Mouse (Mus musculus) ES-Bruce4 (cell line): Measurements from ENCODE around the gene Cd47. TPM values are rescaled to one million over a fixed set of nuclear protein-coding genes. Genes with fewer than 3 reads are reported as not detected.

ENCODE experiments used
- H3K27ac ChIP-seq: 2 replicates; pipeline ENCODE4 v1.5.1; 2012; ENCODE audit warnings: low read length, inconsistent platforms; ENCODE audit not compliant: insufficient read depth
- H3K27me3 ChIP-seq: 2 replicates; pipeline ENCODE4 v1.6.1; 2012; ENCODE audit warnings: mild to moderate bottlenecking, low read length, inconsistent platforms; ENCODE audit not compliant: control insufficient read depth, poor library complexity, insufficient read depth, severe bottlenecking
- H3K36me3 ChIP-seq: 2 replicates; pipeline ENCODE4 v1.6.1; 2012; ENCODE audit warnings: inconsistent platforms, mild to moderate bottlenecking, low read length, moderate library complexity; ENCODE audit not compliant: control insufficient read depth, poor library complexity, insufficient read depth, severe bottlenecking
- H3K4me1 ChIP-seq: one replicate; pipeline ENCODE4 v1.8.1; 2011; ENCODE audit warnings: low read length; ENCODE audit not compliant: control insufficient read depth, insufficient read depth
- H3K4me3 ChIP-seq: 2 replicates; pipeline ENCODE4 v1.5.1; 2011; ENCODE audit warnings: low read depth, mild to moderate bottlenecking, low read length
- H3K9ac ChIP-seq: 2 replicates; pipeline ENCODE4 v1.6.1; 2012; ENCODE audit warnings: low read depth, mild to moderate bottlenecking, inconsistent platforms; ENCODE audit not compliant: poor library complexity, severe bottlenecking
- H3K9me3 ChIP-seq: replicated peaks from 2 replicates; pipeline ENCODE4 v1.6.1; 2012; ENCODE audit warnings: mild to moderate bottlenecking, low read length, inconsistent platforms; ENCODE audit not compliant: control insufficient read depth, poor library complexity, insufficient read depth, severe bottlenecking
- CTCF ChIP-seq: IDR thresholded peaks from one replicate; pipeline ENCODE4 v1.8.1; 2011; ENCODE audit warnings: low read depth, low read length
- EP300 ChIP-seq: IDR thresholded peaks from 2 replicates; pipeline ENCODE4 v1.6.1; 2011; ENCODE audit warnings: low read depth, low read length; ENCODE audit not compliant: insufficient read depth
- POLR2A ChIP-seq: IDR thresholded peaks from one replicate; pipeline ENCODE4 v1.8.1; 2011; ENCODE audit warnings: low read length; ENCODE audit not compliant: insufficient read depth
- polyA plus RNA-seq: library from polyadenylated mRNA; stranded (reverse); fragments of >200 nt; gene quantifications from 2 replicates; pipeline ENCODE4 v1.2.4, GENCODE M21; 2011; ENCODE audit warnings: low read depth; ENCODE audit not compliant: missing spikeins, insufficient read depth, insufficient read length

The Cd47 gene
- polyA plus RNA-seq, 1 experiment = 11.0 TPM

- Histone ChIP-seq H3K4me1 (no peaks in the 10 kb centered on the region), H3K9me3 (no peaks in the 10 kb centered on the region), H3K27ac (no peak overlapping the region), H3K36me3 (no peaks in the 10 kb centered on the region), H3K4me3 (no peak overlapping the region), H3K27me3 (no peaks in the 10 kb centered on the region), H3K9ac (no peak overlapping the region)
- TF ChIP-seq CTCF = no peak
- TF ChIP-seq EP300 = no peak
- no peak for TF ChIP-seq POLR2A
Observed at GRCm38 (mm10) chr16:49877243-49877642, 76.9 kb downstream of the Cd47 start.

- no peak overlapping the region for H3K4me3 ChIP-seq
- no peak for TF ChIP-seq EP300
- TF ChIP-seq CTCF = no peak
- no peak for TF ChIP-seq POLR2A
- H3K27me3 ChIP-seq = no peaks in the 10 kb centered on the region
- no peaks in the 10 kb centered on the region for H3K9me3 ChIP-seq
- H3K36me3 ChIP-seq = no peaks in the 10 kb centered on the region
- H3K9ac ChIP-seq = no peak overlapping the region
- H3K4me1 ChIP-seq = no peaks in the 10 kb centered on the region
- no peak overlapping the region for H3K27ac ChIP-seq
Observed at GRCm38 (mm10) chr16:49878051-49878450, 77.7 kb downstream of the Cd47 start.

- H3K36me3 ChIP-seq = no peaks in the 10 kb centered on the region
- H3K27me3 ChIP-seq = no peaks in the 10 kb centered on the region
- no peak for TF ChIP-seq CTCF
- TF ChIP-seq EP300 = no peak
- TF ChIP-seq POLR2A = no peak
- H3K27ac ChIP-seq = no peak overlapping the region
- H3K4me3 ChIP-seq = no peak overlapping the region
- no peaks in the 10 kb centered on the region for H3K9me3 ChIP-seq
- H3K4me1 ChIP-seq = no peaks in the 10 kb centered on the region
- no peak overlapping the region for H3K9ac ChIP-seq
Observed at GRCm38 (mm10) chr16:49886403-49887066, 86.2 kb downstream of the Cd47 start.

- Histone ChIP-seq H3K4me1 (no peaks in the 10 kb centered on the region), H3K27me3 (no peaks in the 10 kb centered on the region), H3K27ac (no peak overlapping the region), H3K9me3 (no peaks in the 10 kb centered on the region), H3K9ac (no peak overlapping the region), H3K4me3 (no peak overlapping the region), H3K36me3 (no peaks in the 10 kb centered on the region)
- no peak for TF ChIP-seq POLR2A
- no peak for TF ChIP-seq CTCF
- no peak for TF ChIP-seq EP300
Observed at GRCm38 (mm10) chr16:49887290-49887689, 87.0 kb downstream of the Cd47 start.

- TF ChIP-seq POLR2A = no peak
- TF ChIP-seq CTCF = no peak
- TF ChIP-seq EP300 = no peak
- Histone ChIP-seq H3K9ac (no peak overlapping the region), H3K9me3 (no peaks in the 10 kb centered on the region), H3K27me3 (no peaks in the 10 kb centered on the region), H3K27ac (no peak overlapping the region), H3K4me1 (no peaks in the 10 kb centered on the region), H3K36me3 (no peaks in the 10 kb centered on the region), H3K4me3 (no peak overlapping the region)
Observed at GRCm38 (mm10) chr16:49887811-49888564, 87.7 kb downstream of the Cd47 start.
